ENCODE assay signal across 25 mouse cellular contexts in the genomic region with DNA sequence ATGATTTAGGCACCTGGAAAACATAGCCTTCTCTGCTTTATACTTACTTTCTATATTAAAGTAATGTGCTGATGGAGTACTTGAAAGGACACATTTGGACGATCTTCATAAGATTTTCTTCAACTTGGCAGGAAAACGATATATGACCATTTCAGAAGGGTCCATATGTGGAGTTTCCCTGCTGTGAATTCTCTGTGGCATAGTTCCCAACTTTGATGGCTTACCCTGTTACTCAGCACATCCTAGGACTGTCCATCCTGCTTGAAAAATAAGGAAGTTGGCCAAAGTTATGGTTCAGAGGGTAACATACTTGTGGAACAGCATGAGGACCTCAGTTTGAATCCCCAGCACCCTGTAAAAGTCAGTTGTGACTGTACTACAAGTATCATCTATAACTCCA.
"Had no signal": no experiment of that assay in that cellular context is flagged by ENCODE, and none has a peak within 500 bp of the region (broad histone marks: within the 10 kb centered on the region; RNA-seq: fewer than 3 reads in every experiment).

No protein-coding gene starts in this region.

- H3K9ac ChIP-seq: heart, embryonic 12.5 days; hindbrain, embryonic 12.5 days; hindbrain, embryonic 15.5 days; kidney, embryonic 15.5 days; limb, embryonic 12.5 days had no signal

- H3K36me3 ChIP-seq: heart, embryonic 10.5 days; heart, embryonic 12.5 days; hindbrain, embryonic 10.5 days; hindbrain, embryonic 12.5 days; hindbrain, embryonic 15.5 days; kidney, embryonic 15.5 days; limb, embryonic 12.5 days had no signal

- H3K27ac ChIP-seq: gastrocnemius, adult 2 months; heart, embryonic 10.5 days; hindbrain, embryonic 10.5 days; hindbrain, embryonic 12.5 days; hindbrain, embryonic 15.5 days; hindbrain, postnatal 0 days; kidney, embryonic 15.5 days; limb, embryonic 12.5 days had no signal

- H3K9me3 ChIP-seq: heart, embryonic 10.5 days; heart, embryonic 12.5 days; hindbrain, embryonic 10.5 days; hindbrain, embryonic 12.5 days; hindbrain, embryonic 15.5 days; kidney, embryonic 15.5 days; limb, embryonic 12.5 days had no signal

- ATAC-seq: forebrain, embryonic 16.5 days; hindbrain, postnatal 0 days; intestine, embryonic 16.5 days had no signal

- DNase-seq: gastrocnemius, adult 2 months; gastrocnemius, postnatal 10 days; gastrocnemius, postnatal 25 days; heart, adult 18-20 months; heart, postnatal 10 days; heart, postnatal 4 days; kidney, adult 11 months; kidney, adult 2 months; kidney, adult 9 months; kidney, postnatal 10 days; kidney, postnatal 25 days; layer of hippocampus, adult 9-11 months; layer of hippocampus, postnatal 36 days; liver had no signal

- H3K4me3 ChIP-seq: gastrocnemius, adult 2 months; heart, embryonic 10.5 days; heart, embryonic 12.5 days; hindbrain, embryonic 10.5 days; hindbrain, embryonic 12.5 days; hindbrain, embryonic 15.5 days; kidney, embryonic 15.5 days; limb, embryonic 12.5 days had no signal

- H3K4me2 ChIP-seq: heart, embryonic 12.5 days; hindbrain, embryonic 12.5 days; hindbrain, embryonic 15.5 days; kidney, embryonic 15.5 days; limb, embryonic 12.5 days; liver, embryonic 11.5 days had no signal

- H3K4me1 ChIP-seq: hindbrain, embryonic 15.5 days had no signal

- H3K27me3 ChIP-seq: heart, embryonic 12.5 days; hindbrain, embryonic 12.5 days; hindbrain, embryonic 15.5 days; kidney, embryonic 15.5 days; limb, embryonic 12.5 days had no signal
